ENCODE assay signal across 28 mouse cellular contexts in the genomic region with DNA sequence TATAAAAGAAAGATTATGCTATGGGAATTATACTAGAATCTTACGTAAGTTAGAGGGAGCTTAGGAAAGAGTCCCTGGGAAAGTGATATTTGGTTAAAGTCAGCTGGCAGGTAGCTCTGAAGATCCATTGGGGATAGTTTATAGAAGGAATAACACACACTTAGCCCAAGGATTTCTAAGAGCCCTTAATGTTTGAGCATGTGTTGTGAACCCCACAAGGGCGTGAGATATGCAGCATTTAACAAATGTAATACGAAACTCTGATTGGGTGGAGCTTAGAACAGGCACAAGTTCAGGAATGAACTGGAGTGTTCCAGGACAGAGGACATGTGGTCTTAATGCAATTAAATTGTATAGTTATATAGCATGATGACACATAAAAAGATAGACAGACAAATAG.
"Had no signal": no experiment of that assay in that cellular context is flagged by ENCODE, and none has a peak within 500 bp of the region (broad histone marks: within the 10 kb centered on the region; RNA-seq: fewer than 3 reads in every experiment).

No protein-coding gene starts in this region.

- H3K27me3 ChIP-seq: embryonic facial prominence, embryonic 12.5 days; embryonic facial prominence, embryonic 13.5 days; embryonic facial prominence, embryonic 15.5 days; forebrain, embryonic 15.5 days had no signal

- ATAC-seq: forebrain, embryonic 13.5 days; forebrain, embryonic 14.5 days; forebrain, embryonic 15.5 days; forebrain, embryonic 16.5 days; forebrain, postnatal 0 days had no signal

- H3K9me3 ChIP-seq: embryonic facial prominence, embryonic 10.5 days; embryonic facial prominence, embryonic 12.5 days; embryonic facial prominence, embryonic 13.5 days; embryonic facial prominence, embryonic 15.5 days; forebrain, embryonic 10.5 days; forebrain, embryonic 12.5 days; forebrain, embryonic 13.5 days; forebrain, embryonic 15.5 days had no signal

- H3K9ac ChIP-seq: embryonic facial prominence, embryonic 12.5 days; embryonic facial prominence, embryonic 13.5 days; embryonic facial prominence, embryonic 15.5 days; forebrain, embryonic 12.5 days; forebrain, embryonic 13.5 days; forebrain, embryonic 15.5 days; forebrain, postnatal 0 days had no signal

- H3K27ac ChIP-seq: embryonic facial prominence, embryonic 10.5 days; embryonic facial prominence, embryonic 12.5 days; embryonic facial prominence, embryonic 13.5 days; embryonic facial prominence, embryonic 15.5 days; forebrain, embryonic 10.5 days; forebrain, embryonic 12.5 days; forebrain, embryonic 13.5 days; forebrain, embryonic 15.5 days; gastrocnemius, adult 2 months; heart, adult 2 months had no signal

- H3K36me3 ChIP-seq: embryonic facial prominence, embryonic 10.5 days; embryonic facial prominence, embryonic 12.5 days; embryonic facial prominence, embryonic 13.5 days; embryonic facial prominence, embryonic 15.5 days; forebrain, embryonic 10.5 days; forebrain, embryonic 12.5 days; forebrain, embryonic 15.5 days had no signal

- DNase-seq: cerebellum, adult 2 months; cerebellum, adult 8-10 months; cerebellum, adult 9-10 months; cerebellum, adult 9-11 months; cerebellum, postnatal 10 days; cerebellum, postnatal 14 days; cerebellum, postnatal 25 days; cerebellum, postnatal 36 days; embryo, embryonic 11 days; forebrain, postnatal 0 days; gastrocnemius, adult 2 months; gastrocnemius, postnatal 10 days; gastrocnemius, postnatal 14 days; gastrocnemius, postnatal 25 days; gastrocnemius, postnatal 36 days; heart, adult 18-20 months; heart, adult 2 months had no signal

- H3K4me1 ChIP-seq: embryonic facial prominence, embryonic 12.5 days; embryonic facial prominence, embryonic 13.5 days; embryonic facial prominence, embryonic 15.5 days; forebrain, embryonic 15.5 days had no signal

- H3K4me3 ChIP-seq: embryonic facial prominence, embryonic 10.5 days; embryonic facial prominence, embryonic 12.5 days; embryonic facial prominence, embryonic 13.5 days; embryonic facial prominence, embryonic 15.5 days; erythroblast, embryonic 14.5 days; forebrain, embryonic 10.5 days; forebrain, embryonic 12.5 days; forebrain, embryonic 13.5 days; forebrain, embryonic 15.5 days; gastrocnemius, adult 2 months; heart, adult 2 months had no signal

- H3K4me2 ChIP-seq: embryonic facial prominence, embryonic 12.5 days; embryonic facial prominence, embryonic 13.5 days; embryonic facial prominence, embryonic 15.5 days; forebrain, embryonic 12.5 days; forebrain, embryonic 13.5 days; forebrain, embryonic 15.5 days had no signal
